Mouse (Mus musculus) neutrophil, adult 5-6 weeks (primary cell): Measurements from ENCODE around the gene Nexn. TPM values are rescaled to one million over a fixed set of nuclear protein-coding genes. Genes with fewer than 3 reads are reported as not detected.

Experiments used
- ATAC-seq: fragments of 151-379, 151-347 bp; 2 replicates; pipeline ENCODE4 v1.8.0; 2017; ENCODE audit warnings: mild to moderate bottlenecking, moderate TSS enrichment; ENCODE audit not compliant: insufficient number of reproducible peaks, poor library complexity, low FRiP score, severe bottlenecking; ENCODE audit errors: extremely low read depth
- total RNA-seq: library from RNA; stranded (forward); fragments of 200-1000 nt; gene quantifications from 2 replicates; pipeline ENCODE4 v1.2.3, GENCODE M21; 2017

The Nexn gene
- 0.35 TPM in 1 of 2 replicates, not detected in the other for total RNA-seq

GRCm38 (mm10) chr3:152266036-152266421 is at the start of gene Nexn:
Nexn (minus strand) TSS chr3:152266350.
- no peak for ATAC-seq

GRCm38 (mm10) chr3:152315613-152316012 is 49.5 kb upstream of the Nexn start:
- ATAC-seq = peak; percentile 96

GRCm38 (mm10) chr3:152314666-152315065 is 48.5 kb upstream of the Nexn start:
- ATAC-seq = peak; percentile 20; the same call in 1 of the 2 replicates

GRCm38 (mm10) chr3:152309250-152309645 is 43.1 kb upstream of the Nexn start:
- no peak for ATAC-seq

- ATAC-seq = no peak
These were observed 42.5 kb upstream of the Nexn start for GRCm38 (mm10) chr3:152308485-152309249.

GRCm38 (mm10) chr3:152305971-152306370 is 39.8 kb upstream of the Nexn start:
- ATAC-seq = no peak

GRCm38 (mm10) chr3:152305080-152305479 is 38.9 kb upstream of the Nexn start:
- ATAC-seq = no peak

GRCm38 (mm10) chr3:152304093-152304815 is 38.1 kb upstream of the Nexn start:
- ATAC-seq = no peak

- no peak for ATAC-seq
These were observed 36.8 kb upstream of the Nexn start for GRCm38 (mm10) chr3:152302991-152303390.

- no peak for ATAC-seq
These were observed 34.5 kb upstream of the Nexn start for GRCm38 (mm10) chr3:152300376-152301337.

- no peak for ATAC-seq
These were observed 29.7 kb upstream of the Nexn start for GRCm38 (mm10) chr3:152295896-152296295.

GRCm38 (mm10) chr3:152294400-152294799 is 28.2 kb upstream of the Nexn start:
- ATAC-seq = no peak

GRCm38 (mm10) chr3:152293530-152294181 is 27.5 kb upstream of the Nexn start:
- ATAC-seq = no peak

GRCm38 (mm10) chr3:152291895-152292294 is 25.7 kb upstream of the Nexn start:
- no peak for ATAC-seq

- no peak for ATAC-seq
These were observed 24.1 kb upstream of the Nexn start for GRCm38 (mm10) chr3:152290175-152290798.

- no peak for ATAC-seq
These were observed 22.6 kb upstream of the Nexn start for GRCm38 (mm10) chr3:152288740-152289139.

GRCm38 (mm10) chr3:152288276-152288675 is 22.1 kb upstream of the Nexn start:
- ATAC-seq = no peak

GRCm38 (mm10) chr3:152287810-152288209 is 21.7 kb upstream of the Nexn start:
- no peak for ATAC-seq
